9 mouse cellular contexts compared by ENCODE assay signal in the genomic region with DNA sequence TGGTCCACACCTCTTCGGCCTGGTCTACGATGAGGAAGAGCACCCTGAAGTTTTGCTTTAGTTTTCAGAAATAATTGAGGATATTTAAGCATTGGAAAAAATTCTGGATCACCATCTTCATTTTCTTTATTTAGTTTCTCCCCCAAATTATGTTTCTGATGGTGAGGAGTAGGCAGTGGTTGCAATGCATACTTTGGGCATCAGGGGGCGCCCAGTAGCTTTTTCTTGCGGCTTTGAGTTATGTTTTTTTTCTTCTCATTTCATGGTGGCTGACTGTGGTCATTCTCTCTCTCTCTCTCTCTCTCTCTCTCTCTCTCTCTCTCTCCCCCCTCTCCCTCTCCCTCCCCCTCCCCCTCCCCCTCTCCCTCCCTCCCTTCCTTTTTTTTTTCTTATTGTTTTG. TPM values are rescaled to one million over a fixed set of nuclear protein-coding genes. Genes with fewer than 3 reads are reported as not detected.
DNase-seq lines count a peak whose midpoint lies in the region; ATAC-seq and TF ChIP-seq lines count a peak whose summit lies in the region.
"Had no signal": no experiment of that assay in that cellular context is flagged by ENCODE, and none has a peak within 500 bp of the region (broad histone marks: within the 10 kb centered on the region; RNA-seq: fewer than 3 reads in every experiment).

No protein-coding gene starts in this region.

- no peak overlapping the region for H3K27ac ChIP-seq in liver, adult 2 months (replicated peaks; ENCODE audit: insufficient read depth, low read depth, low read length)
- H3K27ac ChIP-seq in liver, embryonic 12.5 days = no peak overlapping the region

- no peak for TF ChIP-seq POLR2A in liver, adult 2 months (IDR thresholded peaks at IDR 0.05; ENCODE audit: extremely low read depth, insufficient read depth, low read length)

- intact Hi-C loops in gastrocnemius, postnatal 14 days (cut with DNase I; ENCODE audit: low total_unique reads) = no loop called here

- ATAC-seq in liver, embryonic 12.5 days = no peak

- no peaks in the 10 kb centered on the region for H3K4me1 ChIP-seq in liver, adult 2 months (ENCODE audit: control insufficient read depth, insufficient read depth, low read length)
- no peaks in the 10 kb centered on the region for H3K4me1 ChIP-seq in liver, embryonic 12.5 days

- peak; percentile 49; the same call in 1 of the 2 replicates for TF ChIP-seq CTCF in liver, adult 2 months (IDR thresholded peaks at IDR 0.05; ENCODE audit: low read depth, low read length)

- no peak overlapping the region for H3K4me3 ChIP-seq in liver, adult 2 months (ENCODE audit: insufficient read depth, low read depth, low read length)
- H3K4me3 ChIP-seq in liver, embryonic 12.5 days = no peak overlapping the region

- no peaks in the 10 kb centered on the region for H3K36me3 ChIP-seq in liver, adult 2 months (ENCODE audit: control insufficient read depth, insufficient read depth, low read length)
- H3K36me3 ChIP-seq in liver, embryonic 12.5 days = no peaks in the 10 kb centered on the region
- H3K36me3 ChIP-seq: G1E had no signal

- no peaks in the 10 kb centered on the region for H3K27me3 ChIP-seq in liver, adult 2 months (ENCODE audit: control insufficient read depth, insufficient read depth, low read length)
- H3K27me3 ChIP-seq in liver, embryonic 12.5 days (replicated peaks) = 0 out of 2 replicates have a peak, but pooled peaks cover 6% of the 10 kb centered on the region

- H3K9me3 ChIP-seq in liver, embryonic 12.5 days (replicated peaks) = no peaks in the 10 kb centered on the region
- H3K9me3 ChIP-seq: G1E had no signal

- 27% methylated on average over 4 of the region's 4 CpGs for WGBS in liver, adult 2 months
- WGBS in liver, embryonic 12.5 days (ENCODE audit: insufficient replicate concordance) = 21% methylated on average over 4 of the region's 4 CpGs

- no peak overlapping the region for H3K4me2 ChIP-seq in liver, embryonic 12.5 days

- H3K9ac ChIP-seq in liver, adult 2 months (ENCODE audit: low read depth, low read length) = no peak overlapping the region
- no peak overlapping the region for H3K9ac ChIP-seq in liver, embryonic 12.5 days

- peak; percentile 32 for DNase-seq in cerebellum, adult 8-10 months
- no peak for DNase-seq in cerebellum, adult 9-11 months
- no peak for DNase-seq in liver, adult 2 months (ENCODE audit: extremely low read depth, low read depth, low spot score)
- peak; percentile 78 for DNase-seq in adrenal gland, postnatal 10 days
- DNase-seq in gastrocnemius, postnatal 14 days = peak; percentile 40
- DNase-seq in lung, adult 18-20 months = peak; percentile 35
- peak; percentile 52 to 83 for DNase-seq in spleen, postnatal 10 days (ENCODE audit: low spot score in 2 of 2)

- no peaks in the 10 kb centered on the region for H3K79me2 ChIP-seq in liver, adult 2 months (ENCODE audit: control insufficient read depth, insufficient read depth, low read length)

RNA-seq across cellular contexts. Expression of a gene that starts 6.9 kb away (rescaled TPM):
- total RNA-seq in liver, adult 2 months (2014; rRNA removed) = not detected in 2 replicates
- polyA plus RNA-seq in liver, adult 2 months (2012; rRNA removed) = not detected in 2 replicates
- 0.08 TPM in 1 of 2 replicates, not detected in the other for polyA plus RNA-seq in liver, embryonic 12.5 days (2016; fragmentation: Nextera tagmentation; extraction: Ambion mirVana)
- total RNA-seq in adrenal gland, postnatal 10 days (2021) = under 1 TPM; 0.06 to 0.12 TPM
- total RNA-seq in gastrocnemius, postnatal 14 days (2021) = not detected
- polyA plus RNA-seq: G1E had no signal

RNA-seq across cellular contexts. Expression of a gene that starts 18.3 kb away (rescaled TPM):
- 0.92 and 1.8 TPM in 2 replicates for total RNA-seq in liver, adult 2 months (2014; rRNA removed)
- polyA plus RNA-seq in liver, adult 2 months (2012; rRNA removed) = 0.34 and 0.41 TPM in 2 replicates
- 5.1 and 5.6 TPM in 2 replicates for polyA plus RNA-seq in liver, embryonic 12.5 days (2016; fragmentation: Nextera tagmentation; extraction: Ambion mirVana)
- 1 to 10 TPM; 4.5 to 4.6 TPM for total RNA-seq in adrenal gland, postnatal 10 days (2021)
- 1 to 10 TPM; 1.8 TPM for total RNA-seq in gastrocnemius, postnatal 14 days (2021)

Comparison
In these comparisons a context has a peak if more than half of its experiments do, and no peak if none do; other contexts are left out.
1. DNase-seq: peak in cerebellum, adult 8-10 months (single experiment), adrenal gland, postnatal 10 days (single experiment), gastrocnemius, postnatal 14 days (single experiment), lung, adult 18-20 months (2 of 2) and spleen, postnatal 10 days (2 of 2); none in cerebellum, adult 9-11 months (single experiment) and liver, adult 2 months (single experiment).